Mouse (Mus musculus): ENCODE measurements around the gene Asb3. TPM values are rescaled to one million over a fixed set of nuclear protein-coding genes. Genes with fewer than 3 reads are reported as not detected.
"Not testable (repeated sequence)": the region's sequence is repeated elsewhere in the genome, so short reads cannot be mapped to it uniquely, and the experiment has no call there.

Asb3 gene
- polyA plus RNA-seq, 1 experiment from 2014 or later, result 28.7 TPM

GRCm38 (mm10) chr11:30986625-30987017, 101.4 kb downstream of the Asb3 start:
- peak overlapping the region; percentile 67 for H3K4me3 ChIP-seq (ENCODE audit: low read length)
- peak overlapping the region; percentile 77 for H3K4me2 ChIP-seq (ENCODE audit: low read length)
- no peaks in the 10 kb centered on the region for H3K9me3 ChIP-seq (ENCODE audit: control insufficient read depth, low read length)
- peak overlapping the region; percentile 81 for H3K9ac ChIP-seq (ENCODE audit: low read depth, low read length)
- no peaks in the 10 kb centered on the region for H3K27me3 ChIP-seq (replicated peaks; ENCODE audit: control insufficient read depth, insufficient read depth, low read length)
- peaks cover 5% of the 10 kb centered on the region for H3K4me1 ChIP-seq (ENCODE audit: control insufficient read depth, insufficient read depth, low read depth, low read length)
- peak; percentile 82 for ATAC-seq
- WGBS, result 2% methylated on average over 2 of the region's 2 CpGs
- H3K27ac ChIP-seq (ENCODE audit: low read depth, low read length), result peak overlapping the region; percentile 71
- no peaks in the 10 kb centered on the region for H3K36me3 ChIP-seq (ENCODE audit: control insufficient read depth, insufficient read depth, low read length)

DNA sequence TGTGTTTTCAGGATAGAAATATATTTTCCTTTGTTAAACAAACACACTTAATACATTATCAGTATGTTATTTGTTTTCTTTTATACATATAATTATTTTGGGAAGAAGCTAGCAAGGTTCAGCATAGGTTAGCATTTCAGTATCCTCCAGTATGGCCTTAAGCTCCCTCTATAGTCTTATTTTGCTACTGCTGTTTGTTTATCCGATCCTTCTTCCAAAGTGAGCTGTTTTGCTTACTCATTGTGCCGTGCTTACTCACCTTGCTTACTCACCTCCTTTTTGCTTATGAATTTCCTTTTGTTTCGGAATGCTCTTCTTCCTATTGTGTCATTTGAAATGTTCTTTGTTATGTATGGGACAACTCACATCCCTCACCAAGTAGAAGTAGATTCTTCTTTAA, 111.5 kb downstream of the Asb3 start:
- H3K4me3 ChIP-seq (ENCODE audit: low read length), result no peak overlapping the region
- H3K27ac ChIP-seq (ENCODE audit: low read depth, low read length), result no peak overlapping the region
- no peaks in the 10 kb centered on the region for H3K36me3 ChIP-seq (ENCODE audit: control insufficient read depth, insufficient read depth, low read length)
- no peak overlapping the region for H3K4me2 ChIP-seq (ENCODE audit: low read length)
- ATAC-seq, result no peak
- no peaks in the 10 kb centered on the region for H3K9me3 ChIP-seq (ENCODE audit: control insufficient read depth, low read length)
- no peaks in the 10 kb centered on the region for H3K4me1 ChIP-seq (ENCODE audit: control insufficient read depth, insufficient read depth, low read depth, low read length)
- H3K27me3 ChIP-seq (replicated peaks; ENCODE audit: control insufficient read depth, insufficient read depth, low read length), result no peaks in the 10 kb centered on the region
- WGBS, result 88% methylated on average over 3 of the region's 3 CpGs
- H3K9ac ChIP-seq (ENCODE audit: low read depth, low read length), result no peak overlapping the region

DNA sequence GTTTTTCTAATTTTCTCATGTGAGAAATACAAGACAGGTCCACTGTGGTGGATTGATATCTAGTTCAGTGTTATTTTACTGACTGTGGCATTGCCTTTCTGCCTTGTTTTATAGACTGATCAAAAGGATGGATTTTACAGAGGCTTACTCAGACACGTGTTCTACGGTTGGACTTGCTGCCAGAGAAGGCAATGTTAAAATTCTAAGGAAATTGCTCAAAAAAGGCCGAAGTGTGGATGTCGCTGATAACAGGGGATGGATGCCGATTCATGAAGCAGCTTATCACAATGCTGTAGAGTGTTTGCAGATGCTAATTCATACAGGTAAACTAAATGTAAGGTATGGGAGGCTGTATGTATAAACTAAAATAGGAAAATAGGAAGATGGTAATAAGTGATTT, 113.0 kb downstream of the Asb3 start:
- no peak overlapping the region for H3K4me3 ChIP-seq (ENCODE audit: low read length)
- H3K9ac ChIP-seq (ENCODE audit: low read depth, low read length), result no peak overlapping the region
- H3K9me3 ChIP-seq (ENCODE audit: control insufficient read depth, low read length), result no peaks in the 10 kb centered on the region
- no peaks in the 10 kb centered on the region for H3K36me3 ChIP-seq (ENCODE audit: control insufficient read depth, insufficient read depth, low read length)
- no peaks in the 10 kb centered on the region for H3K4me1 ChIP-seq (ENCODE audit: control insufficient read depth, insufficient read depth, low read depth, low read length)
- 87% methylated on average over 5 of the region's 5 CpGs for WGBS
- ATAC-seq, result no peak
- no peaks in the 10 kb centered on the region for H3K27me3 ChIP-seq (replicated peaks; ENCODE audit: control insufficient read depth, insufficient read depth, low read length)
- H3K4me2 ChIP-seq (ENCODE audit: low read length), result no peak overlapping the region
- H3K27ac ChIP-seq (ENCODE audit: low read depth, low read length), result no peak overlapping the region

- H3K4me3 ChIP-seq (ENCODE audit: low read length), result no peak overlapping the region
- no peaks in the 10 kb centered on the region for H3K9me3 ChIP-seq (ENCODE audit: control insufficient read depth, low read length)
- no peak overlapping the region for H3K4me2 ChIP-seq (ENCODE audit: low read length)
- 92% methylated on average over 2 of the region's 2 CpGs for WGBS
- H3K4me1 ChIP-seq (ENCODE audit: control insufficient read depth, insufficient read depth, low read depth, low read length), result no peaks in the 10 kb centered on the region
- no peaks in the 10 kb centered on the region for H3K27me3 ChIP-seq (replicated peaks; ENCODE audit: control insufficient read depth, insufficient read depth, low read length)
- ATAC-seq, result no peak
- no peak overlapping the region for H3K9ac ChIP-seq (ENCODE audit: low read depth, low read length)
- no peaks in the 10 kb centered on the region for H3K36me3 ChIP-seq (ENCODE audit: control insufficient read depth, insufficient read depth, low read length)
- no peak overlapping the region for H3K27ac ChIP-seq (ENCODE audit: low read depth, low read length)
These were observed 113.5 kb downstream of the Asb3 start for GRCm38 (mm10) chr11:30998704-30999103.

DNA sequence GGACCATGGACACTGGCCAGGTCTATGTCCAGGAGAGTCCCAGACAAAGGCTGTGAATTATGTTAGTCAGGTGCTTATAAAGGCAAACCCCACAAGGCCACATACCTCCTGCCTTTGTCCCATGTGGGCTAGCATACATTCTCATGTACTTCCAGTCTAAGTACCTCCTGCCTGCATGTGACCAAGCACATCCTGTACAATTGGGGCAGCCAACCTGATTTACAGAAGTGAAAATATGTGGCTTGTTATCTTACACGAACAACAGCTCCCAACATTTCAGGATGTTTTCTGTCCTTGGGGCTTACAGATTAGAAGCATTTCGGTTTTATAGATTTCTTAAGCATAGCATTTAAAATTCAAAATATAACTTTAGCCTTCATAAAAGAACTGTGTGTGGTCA, 114.8 kb downstream of the Asb3 start:
- Histone ChIP-seq H3K27me3 (replicated peaks; ENCODE audit: control insufficient read depth, insufficient read depth, low read length) (no peaks in the 10 kb centered on the region), H3K36me3 (ENCODE audit: control insufficient read depth, insufficient read depth, low read length) (no peaks in the 10 kb centered on the region), H3K9me3 (ENCODE audit: control insufficient read depth, low read length) (no peaks in the 10 kb centered on the region), H3K27ac (ENCODE audit: low read depth, low read length) (no peak overlapping the region), H3K4me3 (ENCODE audit: low read length) (no peak overlapping the region), H3K4me1 (ENCODE audit: control insufficient read depth, insufficient read depth, low read depth, low read length) (no peaks in the 10 kb centered on the region), H3K9ac (ENCODE audit: low read depth, low read length) (no peak overlapping the region), H3K4me2 (ENCODE audit: low read length) (no peak overlapping the region)
- no peak for ATAC-seq
- WGBS, result 92% methylated on average over 2 of the region's 2 CpGs

- H3K36me3 ChIP-seq (ENCODE audit: control insufficient read depth, insufficient read depth, low read length), result no peaks in the 10 kb centered on the region
- no peak overlapping the region for H3K4me2 ChIP-seq (ENCODE audit: low read length)
- ATAC-seq, result no peak
- no peak overlapping the region for H3K27ac ChIP-seq (ENCODE audit: low read depth, low read length)
- H3K4me3 ChIP-seq (ENCODE audit: low read length), result no peak overlapping the region
- no peaks in the 10 kb centered on the region for H3K27me3 ChIP-seq (replicated peaks; ENCODE audit: control insufficient read depth, insufficient read depth, low read length)
- no peaks in the 10 kb centered on the region for H3K9me3 ChIP-seq (ENCODE audit: control insufficient read depth, low read length)
- H3K4me1 ChIP-seq (ENCODE audit: control insufficient read depth, insufficient read depth, low read depth, low read length), result no peaks in the 10 kb centered on the region
- no peak overlapping the region for H3K9ac ChIP-seq (ENCODE audit: low read depth, low read length)
- 94% methylated on average over 4 of the region's 4 CpGs for WGBS
These were observed 116.1 kb downstream of the Asb3 start for GRCm38 (mm10) chr11:31001169-31001908.

DNA sequence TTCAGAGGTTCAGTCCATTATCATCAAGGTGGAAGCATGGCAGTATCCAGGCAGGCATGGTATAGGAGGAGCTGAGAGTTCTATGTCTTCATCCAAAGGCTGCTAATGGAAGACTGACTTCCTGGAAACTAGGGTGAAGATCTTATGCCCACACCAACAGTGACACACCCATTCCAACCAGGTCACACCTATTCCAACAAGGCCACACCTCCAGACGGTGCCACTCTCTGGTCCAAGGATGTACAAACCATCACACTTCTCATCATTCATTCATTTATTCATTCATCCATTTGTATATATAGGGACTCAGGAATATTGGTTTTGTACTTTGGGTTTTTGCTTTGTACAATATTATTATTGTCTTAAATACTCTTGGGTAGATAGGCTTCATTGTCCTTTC, 124.5 kb downstream of the Asb3 start:
- not testable (repeated sequence) for H3K36me3 ChIP-seq (ENCODE audit: control insufficient read depth, insufficient read depth, low read length); H3K4me2 ChIP-seq (ENCODE audit: low read length); H3K4me1 ChIP-seq (ENCODE audit: control insufficient read depth, insufficient read depth, low read depth, low read length); H3K9me3 ChIP-seq (ENCODE audit: control insufficient read depth, low read length); H3K27me3 ChIP-seq (replicated peaks; ENCODE audit: control insufficient read depth, insufficient read depth, low read length); ATAC-seq; H3K9ac ChIP-seq (ENCODE audit: low read depth, low read length); H3K27ac ChIP-seq (ENCODE audit: low read depth, low read length); H3K4me3 ChIP-seq (ENCODE audit: low read length)
- 89% methylated on average over 1 of the region's 1 CpGs for WGBS

GRCm38 (mm10) chr11:31017466-31017865, 132.2 kb downstream of the Asb3 start:
- not testable (repeated sequence) for ATAC-seq; H3K9ac ChIP-seq (ENCODE audit: low read depth, low read length); H3K27ac ChIP-seq (ENCODE audit: low read depth, low read length); H3K4me2 ChIP-seq (ENCODE audit: low read length); H3K4me3 ChIP-seq (ENCODE audit: low read length); H3K4me1 ChIP-seq (ENCODE audit: control insufficient read depth, insufficient read depth, low read depth, low read length); H3K9me3 ChIP-seq (ENCODE audit: control insufficient read depth, low read length); H3K36me3 ChIP-seq (ENCODE audit: control insufficient read depth, insufficient read depth, low read length); H3K27me3 ChIP-seq (replicated peaks; ENCODE audit: control insufficient read depth, insufficient read depth, low read length)
- WGBS, result 65% methylated on average over 15 of the region's 15 CpGs

- 93% methylated on average over 4 of the region's 4 CpGs for WGBS
These were observed 149.7 kb downstream of the Asb3 start for GRCm38 (mm10) chr11:31034958-31035357.

More at GRCm38 (mm10) chr11:31034958-31035357, 149.7 kb downstream of the Asb3 start:
- Histone ChIP-seq H3K27me3 (replicated peaks; ENCODE audit: control insufficient read depth, insufficient read depth, low read length) (no peaks in the 10 kb centered on the region), H3K9ac (ENCODE audit: low read depth, low read length) (no peak overlapping the region), H3K4me3 (ENCODE audit: low read length) (no peak overlapping the region), H3K36me3 (ENCODE audit: control insufficient read depth, insufficient read depth, low read length) (peaks cover 4% of the 10 kb centered on the region), H3K4me2 (ENCODE audit: low read length) (no peak overlapping the region), H3K27ac (ENCODE audit: low read depth, low read length) (no peak overlapping the region), H3K4me1 (ENCODE audit: control insufficient read depth, insufficient read depth, low read depth, low read length) (no peaks in the 10 kb centered on the region), H3K9me3 (ENCODE audit: control insufficient read depth, low read length) (peaks cover 7% of the 10 kb centered on the region)
- ATAC-seq, result no peak

All from hindbrain, embryonic 16.5 days (tissue).